8 mouse cellular contexts compared by ENCODE assay signal in the genomic region with DNA sequence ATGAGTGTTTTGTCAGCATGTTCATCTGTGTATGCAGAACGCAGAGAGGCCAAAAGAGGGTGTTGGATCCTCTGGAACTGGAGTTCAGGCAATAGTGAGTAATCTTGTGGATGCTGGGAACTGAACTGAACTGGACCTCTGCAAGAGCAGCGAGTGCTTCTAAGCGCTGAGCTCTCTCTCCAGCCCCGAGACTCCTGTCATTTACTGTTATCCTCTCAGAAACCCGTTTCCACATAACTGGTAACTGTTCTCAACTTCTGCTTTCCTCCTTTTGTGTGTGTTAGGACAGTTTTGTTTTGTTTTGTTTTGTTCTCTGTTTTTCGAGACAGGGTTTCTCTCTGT. TPM values are rescaled to one million over a fixed set of nuclear protein-coding genes. Genes with fewer than 3 reads are reported as not detected.
A peak's percentile ranks its signal among the peaks of the same experiment; 100 is the strongest.
DNase-seq lines count a peak whose midpoint lies in the region; ATAC-seq and TF ChIP-seq lines count a peak whose summit lies in the region.

No protein-coding gene starts in this region.

- H3K27me3 ChIP-seq in erythroblast, embryonic 14.5 days (ENCODE audit: control insufficient read depth) = no peaks in the 10 kb centered on the region
- no peaks in the 10 kb centered on the region for H3K27me3 ChIP-seq in limb, embryonic 14.5 days (ENCODE audit: control insufficient read depth, insufficient read depth, low read length)
- no peaks in the 10 kb centered on the region for H3K27me3 ChIP-seq in neural tube, embryonic 14.5 days (ENCODE audit: control insufficient read depth, insufficient read depth, low read length)

- H3K27ac ChIP-seq in layer of hippocampus, adult 2 months = no peak overlapping the region
- no peak overlapping the region for H3K27ac ChIP-seq in limb, embryonic 14.5 days (replicated peaks; ENCODE audit: low read depth, low read length)
- H3K27ac ChIP-seq in neural tube, embryonic 14.5 days (ENCODE audit: low read depth, low read length) = no peak overlapping the region

- H3K4me2 ChIP-seq in limb, embryonic 14.5 days (replicated peaks; ENCODE audit: low read depth, low read length, severe bottlenecking) = peak overlapping the region; percentile 51
- H3K4me2 ChIP-seq in neural tube, embryonic 14.5 days (ENCODE audit: low read depth, low read length) = peak overlapping the region; percentile 36

- no peak overlapping the region for H3K9ac ChIP-seq in limb, embryonic 14.5 days (ENCODE audit: low read depth, low read length, severe bottlenecking)
- H3K9ac ChIP-seq in neural tube, embryonic 14.5 days (replicated peaks; ENCODE audit: low read depth, low read length) = no peak overlapping the region; the same call in 1 of the 2 replicates

- H3K4me3 ChIP-seq in layer of hippocampus, adult 2 months = peak overlapping the region; percentile 96
- H3K4me3 ChIP-seq in erythroblast, embryonic 14.5 days (replicated peaks) = peak overlapping the region; percentile 64
- peak overlapping the region; percentile 83 for H3K4me3 ChIP-seq in limb, embryonic 14.5 days (replicated peaks; ENCODE audit: low read length)
- H3K4me3 ChIP-seq in neural tube, embryonic 14.5 days (ENCODE audit: low read depth, low read length) = peak overlapping the region; percentile 69

- ATAC-seq in limb, embryonic 14.5 days (ENCODE audit: low FRiP score, low read depth) = no peak; the same call in 1 of the 2 replicates
- no peak for ATAC-seq in neural tube, embryonic 14.5 days (ENCODE audit: low read depth)

- no peaks in the 10 kb centered on the region for H3K9me3 ChIP-seq in erythroblast, embryonic 14.5 days (ENCODE audit: control insufficient read depth, low read length)
- H3K9me3 ChIP-seq in limb, embryonic 14.5 days (ENCODE audit: control insufficient read depth, low read length) = no peaks in the 10 kb centered on the region
- no peaks in the 10 kb centered on the region for H3K9me3 ChIP-seq in neural tube, embryonic 14.5 days (ENCODE audit: control insufficient read depth, low read length)

- no peak; the same call in 1 of the 2 replicates for TF ChIP-seq CTCF in layer of hippocampus, adult 2 months (conservative IDR thresholded peaks at IDR 0.05)

- peaks cover 40% of the 10 kb centered on the region for H3K4me1 ChIP-seq in erythroblast, embryonic 14.5 days (ENCODE audit: control insufficient read depth)
- peaks cover 11% of the 10 kb centered on the region for H3K4me1 ChIP-seq in limb, embryonic 14.5 days (ENCODE audit: control insufficient read depth, insufficient read depth, low read length)
- peaks cover 17% of the 10 kb centered on the region for H3K4me1 ChIP-seq in neural tube, embryonic 14.5 days (ENCODE audit: control insufficient read depth, insufficient read depth, low read length)

- DNase-seq in layer of hippocampus, adult 2 months (ENCODE audit: low spot score in 2 of 2) = no peak
- DNase-seq in layer of hippocampus, adult 8-10 months (ENCODE audit: low spot score in 2 of 2) = no peak
- no peak for DNase-seq in limb, embryonic 14.5 days (ENCODE audit: low spot score)
- no peak for DNase-seq in left cerebral cortex, adult 9 months (ENCODE audit: low spot score in 2 of 2)
- no peak for DNase-seq in right cerebral cortex, postnatal 25 days
- no peak for DNase-seq in layer of hippocampus, adult 18-20 months (ENCODE audit: low spot score in 2 of 2)

- peaks cover 37% of the 10 kb centered on the region for H3K36me3 ChIP-seq in erythroblast, embryonic 14.5 days (ENCODE audit: control insufficient read depth)
- H3K36me3 ChIP-seq in limb, embryonic 14.5 days (ENCODE audit: control insufficient read depth, insufficient read depth, low read length) = peaks cover 28% of the 10 kb centered on the region
- H3K36me3 ChIP-seq in neural tube, embryonic 14.5 days (ENCODE audit: control insufficient read depth, insufficient read depth, low read length) = peaks cover 6% of the 10 kb centered on the region; the same call in 1 of the 2 replicates

- WGBS in limb, embryonic 14.5 days = 12% methylated on average over 6 of the region's 6 CpGs
- WGBS in neural tube, embryonic 14.5 days = 12% methylated on average over 6 of the region's 6 CpGs

- no peak for TF ChIP-seq POLR2A in limb, embryonic 14.5 days (IDR thresholded peaks at IDR 0.05; ENCODE audit: borderline replicate concordance, extremely low read depth, insufficient read depth, insufficient read length)

RNA-seq across cellular contexts. Expression of gene Cox8a, which starts 0.5 kb away (rescaled TPM):
- total RNA-seq in layer of hippocampus, adult 2 months (2021) = 1,000 to 10,000 TPM in 1 of 2 experiments, 100 to 1,000 TPM in 1; 959 to 1,016 TPM
- total RNA-seq in layer of hippocampus, adult 8-10 months (2022) = 1,000 to 10,000 TPM; 1,017 to 1,089 (median 1,062) TPM
- polyA plus RNA-seq in erythroblast, embryonic 14.5 days (2012) = 63.8 and 69.1 TPM in 2 replicates
- polyA plus RNA-seq in limb, embryonic 14.5 days (2012; rRNA removed) = 478 and 552 TPM in 2 replicates
- polyA plus RNA-seq in limb, embryonic 14.5 days (2014; fragmentation: Nextera tagmentation; extraction: Ambion mirVana) = 850 and 909 TPM in 2 replicates
- 1,130 and 1,330 TPM in 2 replicates for polyA plus RNA-seq in neural tube, embryonic 14.5 days (2014; fragmentation: Nextera tagmentation; extraction: Ambion mirVana)
- 1,000 to 10,000 TPM in 1 of 2 experiments, 100 to 1,000 TPM in 1; 974 to 1,030 TPM for total RNA-seq in layer of hippocampus, adult 18-20 months (2021)

RNA-seq across cellular contexts. Expression of gene Otub1, which starts 11.8 kb away (rescaled TPM):
- total RNA-seq in layer of hippocampus, adult 2 months (2021) = 100 to 1,000 TPM; 299 TPM
- total RNA-seq in layer of hippocampus, adult 8-10 months (2022) = 100 to 1,000 TPM; 277 to 297 (median 291) TPM
- polyA plus RNA-seq in erythroblast, embryonic 14.5 days (2012) = 9.4 and 10.1 TPM in 2 replicates
- polyA plus RNA-seq in limb, embryonic 14.5 days (2012; rRNA removed) = 157 and 181 TPM in 2 replicates
- 203 and 212 TPM in 2 replicates for polyA plus RNA-seq in limb, embryonic 14.5 days (2014; fragmentation: Nextera tagmentation; extraction: Ambion mirVana)
- 240 and 255 TPM in 2 replicates for polyA plus RNA-seq in neural tube, embryonic 14.5 days (2014; fragmentation: Nextera tagmentation; extraction: Ambion mirVana)
- 100 to 1,000 TPM; 306 to 307 TPM for total RNA-seq in layer of hippocampus, adult 18-20 months (2021)

RNA-seq across cellular contexts. Expression of gene Naa40, which starts 23.1 kb away (rescaled TPM):
- total RNA-seq in layer of hippocampus, adult 2 months (2021) = 10 to 100 TPM; 34.2 to 38.1 TPM
- 10 to 100 TPM; 34.6 to 44.2 (median 36.6) TPM for total RNA-seq in layer of hippocampus, adult 8-10 months (2022)
- 1.7 and 1.8 TPM in 2 replicates for polyA plus RNA-seq in erythroblast, embryonic 14.5 days (2012)
- polyA plus RNA-seq in limb, embryonic 14.5 days (2012; rRNA removed) = 55.9 and 62.8 TPM in 2 replicates
- 50.1 and 54.1 TPM in 2 replicates for polyA plus RNA-seq in limb, embryonic 14.5 days (2014; fragmentation: Nextera tagmentation; extraction: Ambion mirVana)
- 68.7 and 71.3 TPM in 2 replicates for polyA plus RNA-seq in neural tube, embryonic 14.5 days (2014; fragmentation: Nextera tagmentation; extraction: Ambion mirVana)
- 10 to 100 TPM; 28.5 to 29.8 TPM for total RNA-seq in layer of hippocampus, adult 18-20 months (2021)

RNA-seq across cellular contexts. Expression of gene Rcor2, which starts 49.2 kb away (rescaled TPM):
- 10 to 100 TPM; 17.0 to 18.2 TPM for total RNA-seq in layer of hippocampus, adult 2 months (2021)
- 10 to 100 TPM; 12.7 to 17.0 (median 14.6) TPM for total RNA-seq in layer of hippocampus, adult 8-10 months (2022)
- polyA plus RNA-seq in erythroblast, embryonic 14.5 days (2012) = 0.14 and 0.20 TPM in 2 replicates
- polyA plus RNA-seq in limb, embryonic 14.5 days (2012; rRNA removed) = 69.4 and 80.9 TPM in 2 replicates
- 9.8 and 10.2 TPM in 2 replicates for polyA plus RNA-seq in limb, embryonic 14.5 days (2014; fragmentation: Nextera tagmentation; extraction: Ambion mirVana)
- polyA plus RNA-seq in neural tube, embryonic 14.5 days (2014; fragmentation: Nextera tagmentation; extraction: Ambion mirVana) = 8.4 and 10.8 TPM in 2 replicates
- total RNA-seq in layer of hippocampus, adult 18-20 months (2021) = 10 to 100 TPM; 12.7 to 13.9 TPM
